Mouse (Mus musculus) kidney, embryonic 16.5 days (tissue): ENCODE data around the gene Nrcam. TPM values are rescaled to one million over a fixed set of nuclear protein-coding genes. Genes with fewer than 3 reads are reported as not detected.

Experiments used
- ATAC-seq: fragments of 200-750 bp; cut with Nextera tagmentation; 2 replicates; pipeline ENCODE4 v1.8.0; 2017; ENCODE audit warnings: moderate TSS enrichment; ENCODE audit not compliant: low FRiP score, low TSS enrichment
- H3K27ac ChIP-seq: fragments of 300-500 bp; sonication (generic); 2 replicates; pipeline ENCODE4 v1.5.1; 2014; ENCODE audit warnings: low read length
- H3K27me3 ChIP-seq: fragments of 300-500 bp; sonication (generic); 2 replicates; pipeline ENCODE4 v1.6.1; 2014; ENCODE audit warnings: low read length, control low read depth, mixed read lengths; ENCODE audit not compliant: insufficient read depth
- H3K36me3 ChIP-seq: fragments of 300-500 bp; sonication (generic); 2 replicates; pipeline ENCODE4 v1.6.1; 2014; ENCODE audit warnings: low read length, control low read depth, mixed read lengths; ENCODE audit not compliant: insufficient read depth
- H3K4me1 ChIP-seq: fragments of 300-500 bp; sonication (generic); 2 replicates; pipeline ENCODE4 v1.6.1; 2014; ENCODE audit warnings: low read length, control low read depth, mixed read lengths; ENCODE audit not compliant: insufficient read depth
- H3K4me2 ChIP-seq: fragments of 300-500 bp; sonication (generic); replicated peaks from 2 replicates; pipeline ENCODE4 v1.6.1; 2014; ENCODE audit warnings: low read depth, low read length
- H3K4me3 ChIP-seq: fragments of 300-500 bp; sonication (generic); 2 replicates; pipeline ENCODE4 v1.5.1; 2014; ENCODE audit warnings: mild to moderate bottlenecking, low read length
- H3K9ac ChIP-seq: fragments of 300-500 bp; sonication (generic); replicated peaks from 2 replicates; pipeline ENCODE4 v1.6.1; 2014; ENCODE audit warnings: low read length
- H3K9me3 ChIP-seq: fragments of 300-500 bp; sonication (generic); 2 replicates; pipeline ENCODE4 v1.6.1; 2016; ENCODE audit warnings: low read length, control low read depth
- WGBS: fragments of 180-500 bp; shearing (Covaris S2); extraction: QIAGEN DNeasy Blood & Tissue Kit; methylation state at CpG from one replicate; pipeline ENCODE4 v1.1.7; 2014; 5-methylcytosine and 5-hydroxymethylcytosine counted together
- polyA plus RNA-seq: library from polyadenylated mRNA; unstranded; fragments of >200 nt; fragmentation: Nextera tagmentation; extraction: Ambion mirVana; gene quantifications from 2 replicates; pipeline ENCODE4 v1.2.1, GENCODE M21; 2015

Gene Nrcam
- polyA plus RNA-seq, 1 experiment from 2014 or later: 10.5 TPM

DNA sequence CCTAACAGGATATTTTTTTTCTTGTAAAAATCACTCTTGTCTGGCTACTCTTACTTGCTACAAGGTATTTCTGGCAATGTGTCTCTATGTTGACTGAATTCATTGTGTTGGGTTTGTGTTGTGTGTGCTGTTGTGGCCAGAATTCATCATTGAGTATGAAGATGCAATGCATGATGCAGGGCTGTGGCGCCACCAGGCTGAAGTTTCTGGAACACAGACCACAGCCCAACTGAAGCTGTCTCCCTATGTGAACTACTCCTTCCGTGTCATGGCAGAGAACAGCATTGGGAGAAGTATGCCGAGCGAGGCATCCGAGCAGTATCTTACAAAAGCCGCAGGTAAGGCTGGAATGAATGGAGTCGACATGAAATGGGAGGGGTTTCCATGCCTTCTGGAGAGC, 241.4 kb downstream of the Nrcam start:
- Histone ChIP-seq H3K4me3 (no peak overlapping the region), H3K4me1 (no peaks in the 10 kb centered on the region), H3K27me3 (no peaks in the 10 kb centered on the region), H3K4me2 (no peak overlapping the region), H3K9ac (no peak overlapping the region), H3K36me3 (no peaks in the 10 kb centered on the region), H3K27ac (no peak overlapping the region), H3K9me3 (no peaks in the 10 kb centered on the region)
- 89% methylated on average over 7 of the region's 7 CpGs for WGBS
- ATAC-seq: no peak

DNA sequence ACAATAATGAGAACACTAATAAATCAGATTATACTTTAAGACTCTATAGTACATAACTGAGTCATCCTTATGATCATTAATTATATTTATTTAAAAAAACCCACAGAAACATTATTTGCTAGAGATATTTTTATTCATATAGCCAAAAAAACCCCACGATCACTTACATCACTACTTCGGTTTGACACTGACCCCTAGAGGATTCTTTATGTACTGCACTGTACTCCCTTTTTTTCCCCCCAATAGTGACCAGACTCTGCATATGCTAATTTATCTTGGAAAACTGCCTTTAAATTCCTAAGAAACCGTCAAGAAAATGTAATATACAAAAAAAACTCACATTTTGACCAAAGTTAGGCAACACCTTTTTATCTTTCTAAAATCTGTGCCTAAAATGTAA, 244.0 kb downstream of the Nrcam start:
- Histone ChIP-seq H3K36me3 (no peaks in the 10 kb centered on the region), H3K9me3 (no peaks in the 10 kb centered on the region), H3K4me3 (no peak overlapping the region), H3K9ac (no peak overlapping the region), H3K27me3 (no peaks in the 10 kb centered on the region), H3K4me1 (no peaks in the 10 kb centered on the region), H3K4me2 (no peak overlapping the region), H3K27ac (no peak overlapping the region)
- no peak for ATAC-seq
- WGBS: 19% methylated on average over 3 of the region's 3 CpGs

DNA sequence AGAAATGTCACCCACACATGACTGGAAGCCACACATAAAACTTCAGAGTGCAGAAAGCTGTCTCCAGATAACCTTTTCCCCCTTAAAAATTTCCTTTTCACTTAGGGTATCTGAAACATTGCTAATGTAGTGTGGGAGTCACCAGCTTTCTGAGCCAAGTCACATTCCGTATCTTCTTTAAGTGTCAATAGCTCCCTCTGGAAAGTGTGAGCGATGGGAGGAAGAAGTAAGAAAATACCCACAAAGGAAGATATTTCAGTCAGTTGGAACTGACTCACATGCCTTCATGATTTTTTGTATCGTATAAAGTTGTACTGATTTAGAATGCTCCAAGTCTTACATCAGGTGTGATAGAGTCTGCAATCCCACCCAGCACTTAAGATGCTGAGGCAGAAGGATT, 245.5 kb downstream of the Nrcam start:
- Histone ChIP-seq H3K27me3 (no peaks in the 10 kb centered on the region), H3K27ac (no peak overlapping the region), H3K4me2 (no peak overlapping the region), H3K4me3 (no peak overlapping the region), H3K36me3 (no peaks in the 10 kb centered on the region), H3K9me3 (no peaks in the 10 kb centered on the region), H3K4me1 (no peaks in the 10 kb centered on the region), H3K9ac (no peak overlapping the region)
- ATAC-seq: no peak
- WGBS: 80% methylated on average over 3 of the region's 3 CpGs

DNA sequence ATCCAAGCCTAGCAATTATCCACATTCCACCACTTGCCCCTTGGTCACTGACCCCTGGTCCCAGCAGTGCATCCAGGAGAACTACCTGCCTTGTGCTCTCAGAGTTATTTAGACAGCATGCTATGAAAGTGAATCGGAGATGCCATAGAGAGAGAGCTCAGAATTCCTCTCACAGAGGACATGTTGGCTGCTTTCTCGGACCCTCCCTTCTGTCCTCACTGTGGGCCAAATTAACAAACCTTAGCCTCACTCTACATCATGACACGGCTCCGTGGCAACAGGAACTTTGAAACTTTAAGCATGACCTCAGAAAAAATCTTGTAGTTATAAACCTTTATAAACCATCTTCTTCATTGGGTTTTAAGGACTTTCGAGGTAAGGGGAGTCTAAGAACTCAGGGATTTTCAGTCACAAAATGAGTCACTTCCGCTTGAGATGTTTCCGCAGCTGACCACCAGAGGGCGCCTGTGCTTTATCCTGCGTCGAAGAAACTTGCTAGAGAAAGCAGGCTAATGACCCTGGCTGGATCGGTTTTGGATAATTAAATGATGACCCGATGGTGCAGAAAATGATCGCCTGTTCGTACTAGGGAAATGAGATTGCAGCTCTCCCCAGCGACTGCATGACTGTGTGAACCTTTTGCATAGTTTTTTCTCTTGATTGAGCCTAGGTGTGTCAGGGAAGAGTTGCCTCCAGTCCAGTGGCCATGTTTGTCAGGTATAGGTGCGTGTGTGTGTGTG, 272.9 kb downstream of the Nrcam start:
- WGBS: 30% methylated on average over 16 of the region's 16 CpGs
- peak; percentile 46; the same call in 1 of the 2 replicates for ATAC-seq
- H3K4me2 ChIP-seq: peak overlapping the region; percentile 27; the same call in 1 of the 2 replicates

DNA sequence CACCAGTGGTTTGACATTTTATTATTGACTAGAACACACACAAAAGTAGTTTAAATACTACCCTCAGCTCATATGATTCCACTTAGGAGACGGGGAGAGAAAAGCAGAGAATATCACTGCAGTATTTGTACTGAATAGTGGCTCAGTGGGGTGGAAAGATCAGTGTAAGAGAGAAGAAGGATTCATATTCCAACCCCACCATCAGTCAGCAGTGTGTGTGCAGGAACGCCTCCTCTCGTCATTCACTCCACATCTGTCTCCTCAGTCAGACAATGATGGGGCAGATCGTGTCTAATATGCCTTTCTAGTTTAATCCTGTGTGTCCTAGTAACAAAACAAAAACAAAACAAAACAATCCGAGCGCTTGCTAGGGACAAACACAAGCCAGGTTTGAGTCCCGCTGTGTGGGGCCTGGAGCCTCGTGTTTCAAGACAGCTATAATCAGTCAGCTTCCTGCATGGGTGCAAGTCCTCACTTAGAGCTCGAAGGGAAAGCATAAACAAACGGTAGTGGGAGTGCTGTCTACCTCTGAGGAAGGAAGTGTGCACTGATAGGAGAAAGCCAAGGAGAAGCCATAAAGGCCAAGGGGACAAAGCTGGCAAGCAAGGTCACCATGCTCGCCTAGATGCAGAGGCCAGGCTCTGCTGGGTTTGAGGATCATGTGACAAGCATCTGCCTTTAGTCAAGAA, 273.7 kb downstream of the Nrcam start:
- peak; percentile 84 for ATAC-seq
- Histone ChIP-seq H3K9me3 (no peaks in the 10 kb centered on the region), H3K4me3 (no peak overlapping the region), H3K36me3 (no peaks in the 10 kb centered on the region), H3K27ac (peak overlapping the region; percentile 35; the same call in 1 of the 2 replicates), H3K27me3 (no peaks in the 10 kb centered on the region), H3K4me2 (no peak overlapping the region), H3K9ac (no peak overlapping the region), H3K4me1 (0 out of 2 replicates have a peak, but pooled peaks cover 2% of the 10 kb centered on the region)
- WGBS: 27% methylated on average over 11 of the region's 11 CpGs

More for the DNA sequence above, 272.9 kb downstream of the Nrcam start:
- Histone ChIP-seq H3K36me3 (no peaks in the 10 kb centered on the region), H3K9me3 (no peaks in the 10 kb centered on the region), H3K4me3 (no peak overlapping the region), H3K27ac (no peak overlapping the region), H3K27me3 (no peaks in the 10 kb centered on the region), H3K4me1 (0 out of 2 replicates have a peak, but pooled peaks cover 2% of the 10 kb centered on the region), H3K9ac (no peak overlapping the region)

DNA sequence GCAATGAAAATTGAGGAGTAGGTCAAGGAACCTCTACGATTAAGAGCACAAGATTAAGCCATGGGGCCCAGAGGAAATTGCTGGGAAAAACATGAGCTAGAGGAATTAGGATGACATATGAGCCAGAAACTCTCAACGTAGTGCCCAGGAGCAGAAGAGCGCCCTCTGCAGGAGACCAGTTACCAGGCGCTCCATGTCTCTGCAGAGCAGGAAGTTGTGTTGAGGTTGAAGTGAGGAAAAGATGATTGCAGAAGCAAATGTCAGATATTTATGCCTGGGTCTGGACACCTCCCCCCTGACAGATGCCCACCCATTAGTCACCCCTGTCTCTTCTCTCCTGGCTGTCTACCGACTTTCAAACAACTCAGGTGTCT, 274.3 kb downstream of the Nrcam start:
- no peak overlapping the region for H3K4me2 ChIP-seq
- 59% methylated on average over 5 of the region's 5 CpGs for WGBS
- no peak overlapping the region for H3K4me3 ChIP-seq
- H3K27ac ChIP-seq: no peak overlapping the region
- H3K9me3 ChIP-seq: no peaks in the 10 kb centered on the region
- H3K27me3 ChIP-seq: no peaks in the 10 kb centered on the region
- H3K9ac ChIP-seq: no peak overlapping the region
- 0 out of 2 replicates have a peak, but pooled peaks have one; percentile 32 for ATAC-seq
- H3K4me1 ChIP-seq: 0 out of 2 replicates have a peak, but pooled peaks cover 2% of the 10 kb centered on the region
- no peaks in the 10 kb centered on the region for H3K36me3 ChIP-seq

DNA sequence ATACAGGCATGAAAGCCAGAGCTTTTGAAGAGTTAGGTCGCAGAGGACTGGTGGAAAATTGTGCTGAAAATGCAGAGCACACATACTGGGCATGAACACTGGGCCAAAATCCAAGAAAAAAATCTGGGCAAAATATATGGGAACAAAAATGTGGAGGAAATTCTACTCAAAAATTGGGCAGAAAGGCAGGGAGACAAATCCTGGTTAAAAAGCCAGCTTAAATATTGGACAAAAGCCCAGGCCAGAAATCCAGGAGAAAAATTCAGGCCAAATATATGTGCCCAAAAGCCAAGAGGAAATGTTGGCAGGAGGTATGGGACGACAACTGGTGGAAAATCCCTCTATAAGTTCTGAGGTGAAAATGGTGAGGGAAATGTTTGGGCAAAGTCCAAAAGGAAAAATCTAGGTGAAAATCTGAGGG, 288.3 kb downstream of the Nrcam start:
- no peaks in the 10 kb centered on the region for H3K36me3 ChIP-seq
- no peak overlapping the region for H3K27ac ChIP-seq
- no peaks in the 10 kb centered on the region for H3K27me3 ChIP-seq
- ATAC-seq: no peak
- no peak overlapping the region for H3K4me3 ChIP-seq
- 83% methylated on average over 2 of the region's 2 CpGs for WGBS
- no peak overlapping the region for H3K4me2 ChIP-seq
- H3K4me1 ChIP-seq: no peaks in the 10 kb centered on the region
- no peak overlapping the region for H3K9ac ChIP-seq
- no peaks in the 10 kb centered on the region for H3K9me3 ChIP-seq

DNA sequence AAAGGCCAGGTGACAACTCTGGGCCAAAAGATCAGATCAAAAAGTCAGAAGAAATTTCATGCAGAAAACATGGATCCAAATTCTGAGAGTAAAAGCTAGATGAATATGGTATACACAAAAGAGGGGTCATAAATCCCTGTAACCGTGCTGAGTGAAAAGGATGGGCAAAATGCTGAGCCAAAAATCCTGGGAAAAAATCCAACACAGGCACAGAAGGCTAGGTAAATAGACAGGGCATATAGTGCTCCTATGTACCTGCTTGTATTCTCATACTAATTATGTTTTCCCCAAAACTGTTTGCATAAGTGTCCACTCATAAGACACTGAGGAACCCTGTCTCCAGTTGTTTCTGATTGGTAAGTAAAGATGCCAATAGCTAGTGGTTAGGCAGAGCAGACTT, 288.8 kb downstream of the Nrcam start:
- ATAC-seq: no peak
- Histone ChIP-seq H3K9ac (no peak overlapping the region), H3K4me1 (no peaks in the 10 kb centered on the region), H3K27me3 (no peaks in the 10 kb centered on the region), H3K4me3 (no peak overlapping the region), H3K36me3 (no peaks in the 10 kb centered on the region), H3K9me3 (no peaks in the 10 kb centered on the region), H3K27ac (no peak overlapping the region), H3K4me2 (no peak overlapping the region)
- 64% methylated on average over 1 of the region's 1 CpGs for WGBS

DNA sequence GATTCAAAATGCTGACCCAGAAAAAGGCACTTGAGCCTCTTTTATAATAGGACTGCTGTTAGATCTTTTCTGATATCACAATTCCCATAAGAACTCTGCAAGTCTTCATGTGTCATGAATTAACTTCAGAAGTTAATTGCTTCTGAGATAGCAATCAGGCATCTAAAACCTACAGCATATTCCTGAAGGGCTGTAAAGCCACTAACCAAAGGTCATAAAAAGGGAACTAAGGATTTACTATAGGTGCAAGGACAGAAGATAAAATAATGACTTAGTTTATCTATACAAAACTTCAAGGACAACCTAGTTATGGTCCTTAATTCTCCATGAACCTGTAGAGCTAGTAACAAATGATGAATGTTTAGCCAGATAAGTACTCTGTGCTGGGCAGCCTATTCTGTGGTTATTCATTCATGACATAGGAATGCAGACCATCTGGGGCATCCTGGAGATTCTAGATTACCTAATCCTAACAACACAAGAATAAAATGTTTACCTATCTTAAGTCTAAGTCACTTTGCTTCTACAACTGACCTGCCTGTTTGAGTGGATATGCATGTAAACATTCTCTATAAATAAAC, 310.7 kb downstream of the Nrcam start:
- Histone ChIP-seq H3K27me3 (no peaks in the 10 kb centered on the region), H3K27ac (no peak overlapping the region), H3K4me2 (no peak overlapping the region), H3K36me3 (no peaks in the 10 kb centered on the region), H3K4me1 (no peaks in the 10 kb centered on the region), H3K4me3 (no peak overlapping the region), H3K9me3 (no peaks in the 10 kb centered on the region), H3K9ac (no peak overlapping the region)
- ATAC-seq: peak; percentile 67; the same call in 1 of the 2 replicates

DNA sequence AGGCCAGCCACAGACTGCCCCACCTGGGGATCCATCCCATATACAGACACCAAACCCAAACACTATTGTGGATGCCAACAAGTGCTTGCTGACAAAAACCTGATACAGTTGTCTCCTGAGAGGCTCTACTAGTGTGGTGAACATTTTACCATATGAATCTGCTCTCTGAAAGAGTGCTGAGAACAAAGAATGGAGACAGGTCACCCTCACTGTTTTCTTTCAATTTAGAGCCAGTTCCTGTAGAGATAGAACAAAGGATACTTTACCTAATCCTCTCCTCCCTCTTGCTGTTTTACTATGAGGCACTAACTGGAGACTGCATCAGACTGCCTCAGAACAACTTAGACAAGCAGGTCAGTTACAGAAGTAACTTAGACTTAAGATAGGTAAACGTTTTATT, 311.9 kb downstream of the Nrcam start:
- no peak overlapping the region for H3K27ac ChIP-seq
- no peak overlapping the region for H3K4me3 ChIP-seq
- no peak overlapping the region for H3K4me2 ChIP-seq
- no peaks in the 10 kb centered on the region for H3K4me1 ChIP-seq
- no peaks in the 10 kb centered on the region for H3K36me3 ChIP-seq
- no peak overlapping the region for H3K9ac ChIP-seq
- no peaks in the 10 kb centered on the region for H3K9me3 ChIP-seq
- no peaks in the 10 kb centered on the region for H3K27me3 ChIP-seq
- ATAC-seq: no peak
- 26% methylated on average over 1 of the region's 1 CpGs for WGBS
